Mouse (Mus musculus): ENCODE results near the gene Gosr2. TPM values are rescaled to one million over a fixed set of nuclear protein-coding genes. Genes with fewer than 3 reads are reported as not detected.

The Gosr2 gene
- total and polyA plus RNA-seq, 3 experiments: 93.7 to 108 (median 107) TPM

DNA sequence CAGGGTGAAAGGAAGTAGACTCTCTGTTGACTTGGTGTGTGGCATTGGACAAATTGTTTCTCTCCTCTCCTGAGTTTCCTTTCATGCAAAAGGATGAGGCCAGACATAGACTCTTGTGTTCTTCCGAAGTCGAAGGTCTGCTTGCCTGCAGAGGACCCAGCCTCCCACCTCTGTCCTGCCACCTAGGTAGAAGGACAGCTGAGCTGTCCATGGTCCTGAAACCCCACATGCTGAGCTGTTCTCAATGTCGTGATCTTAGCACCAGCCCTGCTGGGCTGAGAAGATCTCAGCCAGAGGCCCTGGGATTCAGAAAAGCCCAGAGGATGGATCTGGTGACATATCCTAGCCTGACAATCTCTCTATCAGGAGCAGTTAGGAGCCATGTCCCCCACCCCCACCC lies 41.2 kb downstream of the Gosr2 start:
- Histone ChIP-seq H3K27me3 (replicated peaks) (peaks cover 92% of the 10 kb centered on the region), H3K4me1 (ENCODE audit: control insufficient read depth in 1 of 2, insufficient read depth in 2 of 2) (no peaks in the 10 kb centered on the region), H3K79me2 (replicated peaks; ENCODE audit: control insufficient read depth, extremely low read depth, insufficient read depth, poor library complexity, severe bottlenecking) (no peaks in the 10 kb centered on the region), H3K27ac (ENCODE audit: insufficient read depth, low read depth) (no peak overlapping the region), H3K9me3 (replicated peaks; ENCODE audit: low read length) (no peaks in the 10 kb centered on the region), H3K9ac (ENCODE audit: insufficient read depth, low read depth) (no peak overlapping the region), H3K4me3 (replicated peaks in 1 of 3; ENCODE audit: low read depth in 2 of 3, low read length in 2 of 3, poor library complexity in 1 of 3) (no peak overlapping the region), H3K4me2 (ENCODE audit: insufficient read depth, low read depth, poor library complexity, severe bottlenecking) (no peak overlapping the region), H3K36me3 (replicated peaks in 1 of 2; ENCODE audit: control insufficient read depth in 1 of 2, insufficient read depth in 1 of 2, low read length in 1 of 2) (no peaks in the 10 kb centered on the region)
- TF ChIP-seq MEF2A (IDR thresholded peaks at IDR 0.05; ENCODE audit: borderline replicate concordance, low read depth, low read length): no peak
- no peak for TF ChIP-seq RCOR1 (conservative IDR thresholded peaks at IDR 0.05; ENCODE audit: low read depth, low read length)
- no peak for TF ChIP-seq HCFC1 (IDR thresholded peaks at IDR 0.05; ENCODE audit: low read depth, low read length)
- no peak for TF ChIP-seq E2F4 (IDR thresholded peaks at IDR 0.05; ENCODE audit: insufficient replicate concordance, low read depth, low read length)
- TF ChIP-seq TBP (conservative IDR thresholded peaks at IDR 0.05; ENCODE audit: low read depth, low read length): no peak
- TF ChIP-seq BHLHE40 (IDR thresholded peaks at IDR 0.05; ENCODE audit: low read depth, low read length): no peak
- TF ChIP-seq SIN3A (IDR thresholded peaks at IDR 0.05; ENCODE audit: low read length): no peak
- no peak for TF ChIP-seq SMC3 (IDR thresholded peaks at IDR 0.05; ENCODE audit: low read depth, low read length)
- no peak for TF ChIP-seq EP300 (IDR thresholded peaks at IDR 0.05; ENCODE audit: low read length)
- in situ Hi-C loops (cut with MboI; ENCODE audit: low pct_ligation_motif_present, low pct_unique_long_range_greater_than_20kb, low sequenced_read_pairs): no loop called here
- DNase-seq (ENCODE audit: extremely low read depth): peak; percentile 65
- dilution Hi-C loops (cut with MboI; ENCODE audit: extremely low pct_ligation_motif_present, extremely low pct_unique_long_range_greater_than_20kb, low sequenced_read_pairs): no loop called here

DNA sequence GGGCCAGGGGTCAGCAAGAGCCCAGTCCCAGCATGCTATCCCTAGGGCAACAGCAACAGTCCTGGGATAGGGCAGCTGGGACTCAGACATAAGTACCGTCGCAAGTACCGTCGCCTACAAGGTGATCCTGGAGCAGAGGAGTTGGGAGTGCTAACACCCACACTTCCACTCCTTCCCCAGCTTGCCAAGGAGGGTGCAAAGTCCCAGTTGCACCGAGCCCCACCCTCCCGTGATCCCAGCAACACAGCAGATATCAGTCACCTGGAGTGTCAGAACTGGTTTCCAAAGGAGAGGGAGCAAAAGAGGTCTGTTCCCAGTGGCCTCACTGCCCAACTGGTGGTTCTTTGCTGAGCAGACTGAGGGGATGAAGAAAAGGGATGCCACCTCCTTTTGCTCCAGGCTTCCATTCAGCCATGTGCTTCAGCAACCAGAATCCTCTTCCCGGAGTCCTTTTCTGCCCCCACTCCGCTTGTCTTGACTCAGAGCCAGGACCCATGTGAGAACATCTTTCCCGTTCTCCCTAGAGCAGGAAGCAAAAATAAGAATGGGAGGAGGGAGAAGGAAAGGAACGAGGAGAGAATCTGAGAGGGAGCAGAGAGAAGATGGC lies 44.2 kb downstream of the Gosr2 start:
- Histone ChIP-seq H3K4me1 (ENCODE audit: control insufficient read depth in 1 of 2, insufficient read depth in 2 of 2) (no peaks in the 10 kb centered on the region), H3K9me3 (replicated peaks; ENCODE audit: low read length) (peaks cover 3% of the 10 kb centered on the region), H3K36me3 (replicated peaks in 1 of 2; ENCODE audit: control insufficient read depth in 1 of 2, insufficient read depth in 1 of 2, low read length in 1 of 2) (no peaks in the 10 kb centered on the region), H3K9ac (ENCODE audit: insufficient read depth, low read depth) (no peak overlapping the region), H3K4me2 (ENCODE audit: insufficient read depth, low read depth, poor library complexity, severe bottlenecking) (no peak overlapping the region), H3K27ac (ENCODE audit: insufficient read depth, low read depth) (no peak overlapping the region), H3K4me3 (replicated peaks in 1 of 3; ENCODE audit: low read depth in 2 of 3, low read length in 2 of 3, poor library complexity in 1 of 3) (no peak overlapping the region), H3K79me2 (replicated peaks; ENCODE audit: control insufficient read depth, extremely low read depth, insufficient read depth, poor library complexity, severe bottlenecking) (no peaks in the 10 kb centered on the region), H3K27me3 (replicated peaks) (peaks cover 92% of the 10 kb centered on the region)
- TF ChIP-seq ZC3H11A (IDR thresholded peaks at IDR 0.05; ENCODE audit: low read depth, low read length) (no peak), POLR2AphosphoS2 (IDR thresholded peaks at IDR 0.05; ENCODE audit: low read depth, low read length) (no peak), ELF1 (IDR thresholded peaks at IDR 0.05; ENCODE audit: low read depth, low read length) (no peak), JUND (conservative IDR thresholded peaks at IDR 0.05; ENCODE audit: low read depth, low read length) (no peak), POLR2A (IDR thresholded peaks at IDR 0.05; ENCODE audit: low read depth, low read length) (no peak), MAX (IDR thresholded peaks at IDR 0.05; ENCODE audit: low read length) (no peak), NRF1 (IDR thresholded peaks at IDR 0.05; ENCODE audit: low read depth, low read length) (no peak), ZNF384 (IDR thresholded peaks at IDR 0.05; ENCODE audit: low read depth, low read length) (no peak)
- in situ Hi-C loops (cut with MboI; ENCODE audit: low pct_ligation_motif_present, low pct_unique_long_range_greater_than_20kb, low sequenced_read_pairs): no loop called here
- DNase-seq (ENCODE audit: extremely low read depth): no peak
- dilution Hi-C loops (cut with MboI; ENCODE audit: extremely low pct_ligation_motif_present, extremely low pct_unique_long_range_greater_than_20kb, low sequenced_read_pairs): no loop called here

Data from CH12.LX (cell line).